Mouse (Mus musculus): ENCODE results near the gene Atf7.

DNA sequence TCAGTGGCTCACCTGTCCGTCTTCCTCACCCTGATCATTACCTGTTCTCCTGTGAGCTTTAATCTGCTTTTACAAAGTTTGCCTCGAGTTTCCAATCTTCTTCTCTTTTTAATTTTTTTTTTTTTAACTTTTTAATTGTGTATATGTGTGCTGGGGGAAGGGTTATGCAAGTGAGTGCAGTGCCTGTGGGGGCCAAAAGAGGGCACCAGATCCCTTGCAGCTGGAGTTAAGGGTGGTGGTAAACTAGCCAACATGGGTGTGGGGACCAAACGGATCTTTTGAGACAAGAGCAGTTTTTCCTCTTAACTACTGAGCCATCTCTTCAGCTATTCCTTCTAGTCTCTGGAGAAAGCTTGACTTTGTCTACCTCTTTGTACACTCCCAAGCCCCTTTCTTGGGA lies 97.3 kb downstream of the Atf7 start:
- 0 out of 2 replicates have a peak, but pooled peaks have one; percentile 36 for TF ChIP-seq ZNF384 (IDR thresholded peaks at IDR 0.05; ENCODE audit: low read depth, low read length)
- no peak for TF ChIP-seq MAFK (IDR thresholded peaks at IDR 0.05; ENCODE audit: insufficient read depth, low read depth, low read length)
- 0 out of 2 replicates have a peak, but pooled peaks have one; percentile 7 for TF ChIP-seq ZC3H11A (IDR thresholded peaks at IDR 0.05; ENCODE audit: borderline replicate concordance, low read depth, low read length)

Measured in ES-E14 (cell line).